Mouse (Mus musculus): ENCODE measurements around the gene Dnajc6.

Dnajc6 gene

GRCm38 (mm10) chr4:101646857-101647195 lies 150.4 kb downstream of the Dnajc6 start:
- DNase-seq: no peak

GRCm38 (mm10) chr4:101647196-101647905 lies 150.9 kb downstream of the Dnajc6 start, which contains the start of gene Leprot:
Gene Leprot (plus strand): TSS chr4:101647718.
- peak; percentile 100 for DNase-seq

- DNase-seq: no peak
Observed at GRCm38 (mm10) chr4:101647976-101648642, 151.7 kb downstream of the Dnajc6 start.

- DNase-seq: no peak
Observed at GRCm38 (mm10) chr4:101648745-101649144, 152.3 kb downstream of the Dnajc6 start.

- DNase-seq: no peak
Observed at GRCm38 (mm10) chr4:101650961-101651360, 154.5 kb downstream of the Dnajc6 start.

GRCm38 (mm10) chr4:101654256-101654655 lies 157.8 kb downstream of the Dnajc6 start:
- no peak for DNase-seq

- DNase-seq: no peak
Observed at GRCm38 (mm10) chr4:101654788-101655414, 158.5 kb downstream of the Dnajc6 start.

- DNase-seq: no peak
Observed at GRCm38 (mm10) chr4:101655415-101655790, 159.0 kb downstream of the Dnajc6 start.

- DNase-seq: peak; percentile 29 to 40
Observed at GRCm38 (mm10) chr4:101656056-101656455, 159.6 kb downstream of the Dnajc6 start.

- no peak for DNase-seq
Observed at GRCm38 (mm10) chr4:101656956-101657570, 160.6 kb downstream of the Dnajc6 start.

- peak in 1 of 2 experiments; percentile 49 for DNase-seq
Observed at GRCm38 (mm10) chr4:101664160-101664750, 167.8 kb downstream of the Dnajc6 start.

GRCm38 (mm10) chr4:101664766-101665165 lies 168.3 kb downstream of the Dnajc6 start:
- no peak for DNase-seq

GRCm38 (mm10) chr4:101669161-101669560 lies 172.7 kb downstream of the Dnajc6 start:
- no peak for DNase-seq

GRCm38 (mm10) chr4:101669811-101670210 lies 173.4 kb downstream of the Dnajc6 start:
- no peak for DNase-seq

GRCm38 (mm10) chr4:101674790-101675189 lies 178.3 kb downstream of the Dnajc6 start:
- no peak for DNase-seq

GRCm38 (mm10) chr4:101675726-101676125 lies 179.3 kb downstream of the Dnajc6 start:
- DNase-seq: peak; percentile 38 to 59

- DNase-seq: no peak
Observed at GRCm38 (mm10) chr4:101682620-101683019, 186.2 kb downstream of the Dnajc6 start.

- no peak for DNase-seq
Observed at GRCm38 (mm10) chr4:101683086-101683485, 186.6 kb downstream of the Dnajc6 start.

- no peak for DNase-seq
Observed at GRCm38 (mm10) chr4:101684821-101685220, 188.4 kb downstream of the Dnajc6 start.

- no peak for DNase-seq
Observed at GRCm38 (mm10) chr4:101686227-101686810, 189.9 kb downstream of the Dnajc6 start.

- DNase-seq: no peak
Observed at GRCm38 (mm10) chr4:101689241-101689640, 192.8 kb downstream of the Dnajc6 start.

GRCm38 (mm10) chr4:101689645-101690044 lies 193.2 kb downstream of the Dnajc6 start:
- no peak for DNase-seq
